Mouse (Mus musculus): ENCODE data around the gene Milr1. TPM values are rescaled to one million over a fixed set of nuclear protein-coding genes. Genes with fewer than 3 reads are reported as not detected.
A peak's percentile ranks its signal among the peaks of the same experiment; 100 is the strongest.
"Not testable (repeated sequence)": the region's sequence is repeated elsewhere in the genome, so short reads cannot be mapped to it uniquely, and the experiment has no call there.

The Milr1 gene
- polyA plus RNA-seq, 1 experiment from 2014 or later: 0.67 TPM

DNA sequence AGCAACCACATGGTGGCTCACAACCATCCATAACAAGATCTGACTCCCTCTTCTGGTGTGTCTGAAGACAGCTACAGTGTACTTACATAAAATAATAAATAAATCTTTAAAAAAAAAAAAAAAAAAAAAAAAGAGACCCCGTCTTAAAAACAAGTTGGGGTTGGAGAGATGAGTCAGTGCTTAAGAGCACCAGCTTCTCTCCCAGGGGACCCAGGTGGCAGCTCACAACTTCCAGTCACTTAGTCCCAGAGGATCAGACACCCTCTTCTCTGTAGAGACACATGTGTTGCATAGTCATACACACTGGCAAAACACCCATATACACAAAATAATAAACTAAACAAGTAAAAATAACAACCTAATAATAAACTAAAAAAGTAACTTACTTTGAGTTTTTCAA lies 56.4 kb downstream of the Milr1 start:
- not testable (repeated sequence) for H3K9me3 ChIP-seq (replicated peaks); H3K27ac ChIP-seq (replicated peaks); H3K27me3 ChIP-seq (ENCODE audit: low read depth, poor library complexity, severe bottlenecking); H3K4me1 ChIP-seq; DNase-seq (ENCODE audit: low spot score); H3K4me3 ChIP-seq
- 100% methylated on average over 1 of the region's 1 CpGs for whole genome bisulfite sequencing
- peaks cover 86% of the 10 kb centered on the region for H3K36me3 ChIP-seq

- Histone ChIP-seq H3K9me3 (replicated peaks) (no peaks in the 10 kb centered on the region), H3K27ac (replicated peaks) (no peak overlapping the region), H3K4me1 (no peaks in the 10 kb centered on the region), H3K4me3 (no peak overlapping the region), H3K36me3 (peaks cover 98% of the 10 kb centered on the region), H3K27me3 (ENCODE audit: low read depth, poor library complexity, severe bottlenecking) (no peaks in the 10 kb centered on the region)
- WGBS: 93% methylated on average over 7 of the region's 7 CpGs
- DNase-seq (ENCODE audit: low spot score): no peak
Measured at GRCm38 (mm10) chr11:106812410-106813136, 61.5 kb downstream of the Milr1 start.

GRCm38 (mm10) chr11:106814601-106815320 lies 63.7 kb downstream of the Milr1 start:
- peaks cover 99% of the 10 kb centered on the region for H3K36me3 ChIP-seq
- no peak overlapping the region for H3K4me3 ChIP-seq
- H3K9me3 ChIP-seq (replicated peaks): no peaks in the 10 kb centered on the region
- H3K27ac ChIP-seq (replicated peaks): no peak overlapping the region
- H3K27me3 ChIP-seq (ENCODE audit: low read depth, poor library complexity, severe bottlenecking): no peaks in the 10 kb centered on the region
- WGBS: 79% methylated on average over 14 of the region's 14 CpGs
- no peaks in the 10 kb centered on the region for H3K4me1 ChIP-seq
- no peak for DNase-seq (ENCODE audit: low spot score)

DNA sequence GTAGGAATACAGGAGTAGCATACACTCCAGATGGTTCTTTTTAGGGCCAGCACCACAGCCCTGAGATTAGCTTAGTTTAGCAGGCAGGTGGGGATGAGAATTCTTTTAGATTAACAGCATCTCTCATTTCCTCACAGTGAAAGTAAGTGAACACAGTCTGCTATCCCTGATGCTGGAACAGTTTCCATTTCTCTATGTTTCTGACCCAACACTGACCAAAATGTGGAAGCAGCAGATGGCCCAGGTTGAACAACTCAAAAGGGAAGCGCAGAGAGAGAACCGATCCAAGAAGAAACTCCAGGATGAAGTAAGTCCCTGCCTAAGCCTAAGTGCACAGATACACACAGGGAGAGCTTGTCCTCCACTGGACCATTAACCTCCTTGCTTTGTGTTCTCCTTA lies 64.3 kb downstream of the Milr1 start:
- no peak overlapping the region for H3K4me3 ChIP-seq
- no peak for DNase-seq (ENCODE audit: low spot score)
- H3K4me1 ChIP-seq: no peaks in the 10 kb centered on the region
- 93% methylated on average over 2 of the region's 2 CpGs for WGBS
- H3K27me3 ChIP-seq (ENCODE audit: low read depth, poor library complexity, severe bottlenecking): no peaks in the 10 kb centered on the region
- peaks cover 99% of the 10 kb centered on the region for H3K36me3 ChIP-seq
- H3K27ac ChIP-seq (replicated peaks): no peak overlapping the region
- H3K9me3 ChIP-seq (replicated peaks): no peaks in the 10 kb centered on the region

DNA sequence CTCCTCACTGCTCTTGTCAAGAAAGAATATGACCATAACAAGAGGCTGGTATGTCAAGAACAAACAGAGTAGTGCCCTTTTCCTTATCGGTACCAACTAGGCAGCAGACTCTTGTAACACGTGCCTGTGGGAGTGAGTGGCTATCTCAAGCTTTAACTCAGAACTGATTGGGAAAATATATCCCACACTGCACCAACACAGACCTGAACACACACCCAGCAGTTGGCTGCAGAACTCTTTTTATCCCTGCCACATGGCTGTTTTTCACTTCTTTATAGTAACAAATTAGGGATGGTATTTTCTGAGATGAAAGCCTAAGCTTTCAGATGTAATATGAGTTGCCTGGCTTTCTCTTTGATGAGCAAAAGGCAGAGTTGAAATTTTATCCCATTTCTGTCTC lies 64.7 kb downstream of the Milr1 start:
- Histone ChIP-seq H3K36me3 (peaks cover 99% of the 10 kb centered on the region), H3K4me3 (no peak overlapping the region), H3K9me3 (replicated peaks) (no peaks in the 10 kb centered on the region), H3K27ac (replicated peaks) (no peak overlapping the region), H3K27me3 (ENCODE audit: low read depth, poor library complexity, severe bottlenecking) (no peaks in the 10 kb centered on the region), H3K4me1 (no peaks in the 10 kb centered on the region)
- no peak for DNase-seq (ENCODE audit: low spot score)
- WGBS: 97% methylated on average over 2 of the region's 2 CpGs

GRCm38 (mm10) chr11:106816316-106816715 lies 65.3 kb downstream of the Milr1 start:
- 84% methylated on average over 7 of the region's 7 CpGs for WGBS
- H3K27ac ChIP-seq (replicated peaks): no peak overlapping the region

GRCm38 (mm10) chr11:106817156-106817555 lies 66.1 kb downstream of the Milr1 start:
- Histone ChIP-seq H3K36me3 (peaks cover 97% of the 10 kb centered on the region), H3K4me1 (no peaks in the 10 kb centered on the region), H3K4me3 (no peak overlapping the region), H3K27ac (replicated peaks) (no peak overlapping the region), H3K27me3 (ENCODE audit: low read depth, poor library complexity, severe bottlenecking) (no peaks in the 10 kb centered on the region), H3K9me3 (replicated peaks) (no peaks in the 10 kb centered on the region)
- 92% methylated on average over 3 of the region's 3 CpGs for WGBS
- no peak for DNase-seq (ENCODE audit: low spot score)

More at GRCm38 (mm10) chr11:106816316-106816715, 65.3 kb downstream of the Milr1 start:
- Histone ChIP-seq H3K9me3 (replicated peaks) (no peaks in the 10 kb centered on the region), H3K36me3 (peaks cover 99% of the 10 kb centered on the region), H3K4me3 (no peak overlapping the region), H3K4me1 (no peaks in the 10 kb centered on the region), H3K27me3 (ENCODE audit: low read depth, poor library complexity, severe bottlenecking) (no peaks in the 10 kb centered on the region)
- no peak for DNase-seq (ENCODE audit: low spot score)

DNA sequence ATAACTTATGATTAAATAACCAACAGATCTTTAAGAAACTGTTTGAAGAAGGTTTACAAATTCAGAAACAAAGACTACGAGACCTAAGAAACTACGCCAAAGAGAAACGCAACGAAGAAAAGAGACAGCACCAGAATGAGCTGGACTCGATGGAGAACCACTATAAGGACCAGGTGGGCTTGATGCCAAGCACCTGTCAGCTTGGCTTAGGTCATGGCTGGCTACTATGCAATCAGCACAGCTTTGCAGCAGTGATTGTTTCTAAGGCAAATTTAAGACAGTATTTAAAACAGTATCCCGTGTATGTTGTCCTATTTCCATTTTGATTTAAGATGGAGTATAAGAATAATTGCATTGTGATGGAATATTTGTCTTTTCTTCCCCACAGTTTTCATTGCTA lies 66.8 kb downstream of the Milr1 start:
- H3K4me1 ChIP-seq: no peaks in the 10 kb centered on the region
- peaks cover 98% of the 10 kb centered on the region for H3K36me3 ChIP-seq
- no peaks in the 10 kb centered on the region for H3K9me3 ChIP-seq (replicated peaks)
- no peak overlapping the region for H3K27ac ChIP-seq (replicated peaks)
- no peaks in the 10 kb centered on the region for H3K27me3 ChIP-seq (ENCODE audit: low read depth, poor library complexity, severe bottlenecking)
- H3K4me3 ChIP-seq: no peak overlapping the region
- WGBS: 96% methylated on average over 6 of the region's 6 CpGs
- DNase-seq (ENCODE audit: low spot score): no peak

GRCm38 (mm10) chr11:106818341-106818740 lies 67.3 kb downstream of the Milr1 start:
- Histone ChIP-seq H3K9me3 (replicated peaks) (no peaks in the 10 kb centered on the region), H3K27me3 (ENCODE audit: low read depth, poor library complexity, severe bottlenecking) (no peaks in the 10 kb centered on the region), H3K27ac (replicated peaks) (no peak overlapping the region), H3K4me1 (no peaks in the 10 kb centered on the region), H3K36me3 (peaks cover 98% of the 10 kb centered on the region), H3K4me3 (no peak overlapping the region)
- 97% methylated on average over 9 of the region's 9 CpGs for WGBS
- DNase-seq (ENCODE audit: low spot score): no peak

Small RNA genes within 50 kb of the gene (microRNA-seq; reads per million reads assigned to microRNA genes)
- not detected for gene Gm25994
- gene Mir3064: 13.5 reads per million, percentile 26 among the genes with 10 or more reads in this experiment

Other genes with a start within 250 kb of the Milr1 start
- 5.6 and 7.5 TPM in 2 replicates for gene Tex2, start 137.8 kb upstream of the Milr1 start, polyA plus RNA-seq (2016; fragmentation: Nextera tagmentation; extraction: Ambion mirVana)
- 15.3 and 17.2 TPM in 2 replicates for gene Pecam1, start 598 bp upstream of the Milr1 start, polyA plus RNA-seq (2016; fragmentation: Nextera tagmentation; extraction: Ambion mirVana)
- gene Polg2, start 28.3 kb downstream of the Milr1 start, polyA plus RNA-seq (2016; fragmentation: Nextera tagmentation; extraction: Ambion mirVana): 10.2 and 10.7 TPM in 2 replicates
- gene Ddx5, start 38.0 kb downstream of the Milr1 start, polyA plus RNA-seq (2016; fragmentation: Nextera tagmentation; extraction: Ambion mirVana): 295 and 331 TPM in 2 replicates
- gene Cep95, start 38.0 kb downstream of the Milr1 start, polyA plus RNA-seq (2016; fragmentation: Nextera tagmentation; extraction: Ambion mirVana): 18.0 and 19.1 TPM in 2 replicates
- 12.1 and 13.8 TPM in 2 replicates for gene Smurf2, start 169.5 kb downstream of the Milr1 start, polyA plus RNA-seq (2016; fragmentation: Nextera tagmentation; extraction: Ambion mirVana)
- gene Kpna2, start 248.3 kb downstream of the Milr1 start, polyA plus RNA-seq (2016; fragmentation: Nextera tagmentation; extraction: Ambion mirVana): 746 and 771 TPM in 2 replicates

Measured in midbrain, embryonic 10.5 days (tissue).